ENCODE assay signal across 16 mouse cellular contexts in the genomic region with DNA sequence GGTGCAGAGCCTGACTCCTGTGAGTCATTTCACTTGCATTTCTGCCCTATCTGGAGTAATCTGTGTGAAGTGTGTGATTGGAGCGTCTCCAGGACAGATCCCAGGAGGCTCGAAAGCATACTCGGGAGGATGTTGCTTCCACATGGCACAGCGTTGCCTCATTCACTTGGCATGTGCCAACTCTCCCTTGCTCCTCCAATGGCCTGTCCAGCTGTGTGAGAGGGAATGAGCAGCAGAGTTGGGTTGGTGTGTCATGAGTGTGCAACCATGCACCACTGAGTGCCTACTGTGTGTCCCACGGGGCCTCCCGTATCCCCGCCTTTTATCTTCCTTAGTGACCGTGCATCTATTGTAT. TPM values are rescaled to one million over a fixed set of nuclear protein-coding genes. Genes with fewer than 3 reads are reported as not detected.
DNase-seq lines count a peak whose midpoint lies in the region; ATAC-seq lines count a peak whose summit lies in the region.
"Had no signal": no experiment of that assay in that cellular context is flagged by ENCODE, and none has a peak within 500 bp of the region (broad histone marks: within the 10 kb centered on the region; RNA-seq: fewer than 3 reads in every experiment).

No protein-coding gene starts in this region.

- H3K4me2 ChIP-seq in limb, embryonic 13.5 days (replicated peaks): no peak overlapping the region
- H3K4me2 ChIP-seq: limb, embryonic 12.5 days; midbrain, embryonic 12.5 days had no signal

- no peak overlapping the region for H3K4me3 ChIP-seq in limb, embryonic 13.5 days
- no peak overlapping the region for H3K4me3 ChIP-seq in limb, embryonic 10.5 days
- H3K4me3 ChIP-seq: heart, adult 2 months; limb, embryonic 12.5 days; midbrain, embryonic 12.5 days had no signal

- no peaks in the 10 kb centered on the region for H3K27me3 ChIP-seq in limb, embryonic 13.5 days
- H3K27me3 ChIP-seq in limb, embryonic 10.5 days (ENCODE audit: low read depth, poor library complexity, severe bottlenecking): no peaks in the 10 kb centered on the region
- H3K27me3 ChIP-seq: limb, embryonic 12.5 days; midbrain, embryonic 12.5 days had no signal

- peaks cover 29% of the 10 kb centered on the region for H3K4me1 ChIP-seq in limb, embryonic 13.5 days
- peaks cover 1% of the 10 kb centered on the region for H3K4me1 ChIP-seq in limb, embryonic 10.5 days

- DNase-seq in adrenal gland, adult 2 months: peak; percentile 40
- DNase-seq in adrenal gland, postnatal 4 days (ENCODE audit: low spot score in 2 of 2): no peak
- no peak for DNase-seq in limb, embryonic 10.5 days (ENCODE audit: low spot score)
- peak; percentile 12 to 53 for DNase-seq in adrenal gland, postnatal 36 days
- peak; percentile 37 for DNase-seq in skeletal muscle tissue, adult 2 months (ENCODE audit: low read depth, low spot score)
- no peak for DNase-seq in cerebellum, adult 18-20 months
- DNase-seq: cerebellum, postnatal 25 days; heart, postnatal 4 days; kidney, adult 8-10 months; kidney, postnatal 4 days; liver, postnatal 0 days had no signal

- H3K36me3 ChIP-seq in limb, embryonic 13.5 days: no peaks in the 10 kb centered on the region
- no peaks in the 10 kb centered on the region for H3K36me3 ChIP-seq in limb, embryonic 10.5 days
- H3K36me3 ChIP-seq: limb, embryonic 12.5 days; midbrain, embryonic 12.5 days had no signal

- 86% methylated on average over 8 of the region's 8 CpGs for WGBS in limb, embryonic 13.5 days
- 94% methylated on average over 8 of the region's 8 CpGs for WGBS in limb, embryonic 10.5 days

- H3K9ac ChIP-seq in limb, embryonic 13.5 days: no peak overlapping the region
- H3K9ac ChIP-seq: limb, embryonic 12.5 days; liver, postnatal 0 days; midbrain, embryonic 12.5 days had no signal

- H3K27ac ChIP-seq in limb, embryonic 13.5 days: no peak overlapping the region
- H3K27ac ChIP-seq in limb, embryonic 10.5 days: no peak overlapping the region
- H3K27ac ChIP-seq: heart, adult 2 months; limb, embryonic 12.5 days; midbrain, embryonic 12.5 days had no signal

- 0 out of 2 replicates have a peak, but pooled peaks have one; percentile 13 for ATAC-seq in limb, embryonic 13.5 days (ENCODE audit: low FRiP score, low read depth)
- ATAC-seq in CD4-positive, CD25-positive, alpha-beta regulatory T cell, adult 4 months: no peak
- ATAC-seq: liver, postnatal 0 days had no signal

- no peaks in the 10 kb centered on the region for H3K9me3 ChIP-seq in limb, embryonic 13.5 days
- no peaks in the 10 kb centered on the region for H3K9me3 ChIP-seq in limb, embryonic 10.5 days (replicated peaks)
- H3K9me3 ChIP-seq: limb, embryonic 12.5 days; midbrain, embryonic 12.5 days had no signal

RNA-seq across cellular contexts. Expression of gene Xylt1, which starts 34.2 kb away (rescaled TPM):
- 1 to 10 TPM; 6.3 to 8.2 TPM for total RNA-seq in adrenal gland, adult 2 months (2021)
- 1.4 and 2.0 TPM in 2 replicates for polyA plus RNA-seq in adrenal gland, adult 2 months (2012; rRNA removed)
- 10 to 100 TPM in 1 of 2 experiments, 1 to 10 TPM in 1; 9.3 to 12.4 TPM for total RNA-seq in adrenal gland, postnatal 4 days (2021)
- 1.9 and 2.7 TPM in 2 replicates for polyA plus RNA-seq in limb, embryonic 13.5 days (2015; fragmentation: Nextera tagmentation; extraction: Ambion mirVana)
- 0.91 and 0.95 TPM in 2 replicates for polyA plus RNA-seq in limb, embryonic 10.5 days (2016; fragmentation: Nextera tagmentation; extraction: Ambion mirVana)
- total RNA-seq in adrenal gland, postnatal 36 days (2021): 1 to 10 TPM; 4.9 to 8.2 TPM
- polyA plus RNA-seq in CD4-positive, CD25-positive, alpha-beta regulatory T cell, adult 4 months (2017; shearing (Covaris generic)): 1 to 10 TPM; 2.7 to 3.0 TPM

Comparison
In these comparisons a context has a peak if more than half of its experiments do, and no peak if none do; other contexts are left out.
1. DNase-seq: peak in adrenal gland, adult 2 months (single experiment), adrenal gland, postnatal 36 days (2 of 2) and skeletal muscle tissue, adult 2 months (single experiment); none in adrenal gland, postnatal 4 days (0 of 2), limb, embryonic 10.5 days (single experiment) and cerebellum, adult 18-20 months (0 of 2).